Mouse (Mus musculus) CH12.LX (cell line): ENCODE data around the gene Fermt1. TPM values are rescaled to one million over a fixed set of nuclear protein-coding genes. Genes with fewer than 3 reads are reported as not detected.

ENCODE experiments used
- DNase-seq: peaks from one replicate; pipeline ENCODE4 v3.0.0-alpha.2; 2013; ENCODE audit errors: extremely low read depth
- H3K27ac ChIP-seq: 2 replicates; pipeline ENCODE4 v1.5.1; 2012; ENCODE audit warnings: low read depth, mild to moderate bottlenecking, control low read depth, moderate library complexity; ENCODE audit not compliant: insufficient read depth
- H3K27me3 ChIP-seq: replicated peaks from 2 replicates; pipeline ENCODE3; 2012; ENCODE audit warnings: inconsistent platforms
- H3K36me3 ChIP-seq, 2 experiments: replicated peaks in 1 of 2; 2 replicates each; pipeline versions ENCODE3 to v1.6.1; 2012; ENCODE audit warnings: inconsistent platforms in 1 of 2, low read length in 1 of 2, mild to moderate bottlenecking in 1 of 2, mixed read lengths in 1 of 2, moderate library complexity in 1 of 2; ENCODE audit not compliant: control insufficient read depth in 1 of 2, insufficient read depth in 1 of 2
- H3K4me1 ChIP-seq, 2 experiments: 2 replicates each; pipeline ENCODE4 v1.6.1; 2012; ENCODE audit warnings: inconsistent platforms in 1 of 2, moderate library complexity in 1 of 2; ENCODE audit not compliant: insufficient read depth in 2 of 2, control insufficient read depth in 1 of 2
- H3K4me2 ChIP-seq: 2 replicates; pipeline ENCODE4 v1.6.1; 2012; ENCODE audit warnings: low read depth, mild to moderate bottlenecking, control low read depth; ENCODE audit not compliant: poor library complexity, insufficient read depth, severe bottlenecking
- H3K4me3 ChIP-seq, 3 experiments: fragments of 150-350 bp in 1 of 3; sonication (generic) in 1 of 3; replicated peaks in 1 of 3; 2 replicates each; pipeline versions ENCODE3 to v1.5.1; 2011 to 2012; ENCODE audit warnings: low read depth in 2 of 3, low read length in 2 of 3, mild to moderate bottlenecking in 2 of 3, moderate library complexity in 2 of 3, control low read depth in 1 of 3, improper control_type of control experiment in 1 of 3, inconsistent platforms in 1 of 3, mixed read lengths in 1 of 3; ENCODE audit not compliant: poor library complexity in 1 of 3
- H3K79me2 ChIP-seq: replicated peaks from 2 replicates; pipeline ENCODE4 v1.6.1; 2012; ENCODE audit warnings: mild to moderate bottlenecking, moderate library complexity; ENCODE audit not compliant: control insufficient read depth, poor library complexity, insufficient read depth, severe bottlenecking; ENCODE audit errors: extremely low read depth
- H3K9ac ChIP-seq: 2 replicates; pipeline ENCODE4 v1.6.1; 2012; ENCODE audit warnings: low read depth, mild to moderate bottlenecking, control low read depth, moderate library complexity; ENCODE audit not compliant: insufficient read depth
- H3K9me3 ChIP-seq: replicated peaks from 2 replicates; pipeline ENCODE3; 2012; ENCODE audit warnings: low read length, inconsistent platforms, mixed read lengths
- E2F4 ChIP-seq: IDR thresholded peaks from 2 replicates; pipeline ENCODE4 v1.6.1; 2011; ENCODE audit warnings: low read depth, low read length, improper control_type of control experiment; ENCODE audit not compliant: insufficient replicate concordance
- ETS1 ChIP-seq: conservative IDR thresholded peaks from 2 replicates; pipeline ENCODE4 v1.6.1; 2012; ENCODE audit warnings: low read depth, mild to moderate bottlenecking, inconsistent platforms, low read length, improper control_type of control experiment, moderate library complexity
- JUN ChIP-seq: IDR thresholded peaks from 2 replicates; pipeline ENCODE4 v1.6.1; 2011; ENCODE audit warnings: low read depth, mild to moderate bottlenecking, low read length, improper control_type of control experiment, moderate library complexity; ENCODE audit not compliant: insufficient read depth
- JUND ChIP-seq: conservative IDR thresholded peaks from 2 replicates; pipeline ENCODE4 v1.6.1; 2011; ENCODE audit warnings: low read depth, low read length, improper control_type of control experiment
- KAT2A ChIP-seq: IDR thresholded peaks from 2 replicates; pipeline ENCODE4 v1.6.1; 2012; ENCODE audit warnings: low read length, improper control_type of control experiment, inconsistent platforms; ENCODE audit not compliant: insufficient replicate concordance
- MAFK ChIP-seq: IDR thresholded peaks from 2 replicates; pipeline ENCODE4 v1.6.1; 2011; ENCODE audit warnings: low read length, improper control_type of control experiment; ENCODE audit not compliant: insufficient replicate concordance
- PAX5 ChIP-seq: IDR thresholded peaks from 2 replicates; pipeline ENCODE4 v1.6.1; 2012; ENCODE audit warnings: low read length, inconsistent platforms, mixed read lengths
- dilution Hi-C: fragments of 300-500 bp; cut with MboI; formaldehyde crosslinking; loops from 2 replicates; pipeline ENCODE4 v1.14.3; 2020; ENCODE audit warnings: low sequenced_read_pairs; ENCODE audit not compliant: extremely low pct_unique_long_range_greater_than_20kb, extremely low pct_ligation_motif_present
- in situ Hi-C: fragments of 300-500 bp; cut with MboI; formaldehyde crosslinking; loops from 3 replicates; pipeline ENCODE4 v1.14.3; 2019; ENCODE audit warnings: low sequenced_read_pairs, low pct_ligation_motif_present, low pct_unique_long_range_greater_than_20kb, mixed read lengths
- polyA plus RNA-seq: library from polyadenylated mRNA; unstranded; fragments of >175 nt; gene quantifications from 2 replicates; pipeline ENCODE4 v1.2.1, GENCODE M21; 2012; ENCODE audit warnings: low read depth; ENCODE audit not compliant: insufficient read length
- total RNA-seq, 2 experiments: library from RNA; depleted of rRNA; stranded (reverse); fragments of 300-350 nt in 1 of 2; fragments of >200 nt in 1 of 2; gene quantifications; 2 replicates each; pipeline ENCODE4 v1.2.3; 2012 to 2014

Fermt1 gene
- not detected in 2 replicates for total RNA-seq (2012; rRNA removed)
- not detected in 2 replicates for total RNA-seq (2014; rRNA removed)
- polyA plus RNA-seq, result not detected in 2 replicates

GRCm38 (mm10) chr2:132945326-132946207 is at the start of gene Fermt1:
Gene Fermt1, minus strand, starts transcription at chr2:132945906.
- in situ Hi-C loops, result no loop called here
- Histone ChIP-seq H3K4me2 (no peak within 1 kb of the TSS), H3K9ac (no peak within 1 kb of the TSS), H3K79me2 (no peaks in the 10 kb centered on the region), H3K9me3 (no peaks in the 10 kb centered on the region), H3K4me3 (no peak within 1 kb of the TSS), H3K36me3 (no peaks in the 10 kb centered on the region), H3K27ac (no peak within 1 kb of the TSS), H3K4me1 (peaks cover 0 to 20% of the 10 kb centered on the region in 2 experiments; a peak in 3 of 4 replicates), H3K27me3 (peaks cover 9% of the 10 kb centered on the region)
- no peak for TF ChIP-seq E2F4
- DNase-seq, result peak; percentile 20
- dilution Hi-C loops, result no loop called here

GRCm38 (mm10) chr2:132992659-132993531 is 47.2 kb upstream of the Fermt1 start:
- Histone ChIP-seq H3K4me3 (no peak overlapping the region), H3K4me2 (no peak overlapping the region), H3K79me2 (no peaks in the 10 kb centered on the region), H3K9ac (no peak overlapping the region), H3K27me3 (no peaks in the 10 kb centered on the region), H3K36me3 (no peaks in the 10 kb centered on the region), H3K4me1 (peaks cover 0 to 3% of the 10 kb centered on the region in 2 experiments; a peak in 1 of 4 replicates), H3K27ac (no peak overlapping the region), H3K9me3 (no peaks in the 10 kb centered on the region)
- dilution Hi-C loops (no loop called here), in situ Hi-C loops (no loop called here)
- TF ChIP-seq PAX5 (no peak), MAFK (no peak), JUN (no peak), KAT2A (no peak), ETS1 (no peak), JUND (no peak)
- DNase-seq, result no peak
